Mouse (Mus musculus): ENCODE measurements around the gene Cldn11. TPM values are rescaled to one million over a fixed set of nuclear protein-coding genes. Genes with fewer than 3 reads are reported as not detected.
"Not testable (repeated sequence)": the region's sequence is repeated elsewhere in the genome, so short reads cannot be mapped to it uniquely, and the experiment has no call there.

Cldn11 gene
- polyA plus RNA-seq, 1 experiment from 2014 or later, result 7.7 TPM

- Histone ChIP-seq H3K9me3 (ENCODE audit: control insufficient read depth, low read length) (no peaks in the 10 kb centered on the region), H3K27me3 (ENCODE audit: control insufficient read depth, insufficient read depth, low read length) (no peaks in the 10 kb centered on the region), H3K4me1 (replicated peaks; ENCODE audit: control insufficient read depth, insufficient read depth, low read length) (no peaks in the 10 kb centered on the region), H3K27ac (ENCODE audit: low read depth, low read length) (no peak overlapping the region), H3K4me2 (replicated peaks; ENCODE audit: low read depth, low read length) (no peak overlapping the region), H3K4me3 (ENCODE audit: low read depth, low read length) (no peak overlapping the region), H3K36me3 (ENCODE audit: control insufficient read depth, insufficient read depth, low read length) (no peaks in the 10 kb centered on the region), H3K9ac (ENCODE audit: low read depth, low read length) (no peak overlapping the region)
- ATAC-seq (ENCODE audit: low FRiP score) (no peak), DNase-seq (ENCODE audit: low spot score) (no peak)
- WGBS, result 88% methylated on average over 3 of the region's 3 CpGs
Observed at GRCm38 (mm10) chr3:31126848-31127247, 22.9 kb upstream of the Cldn11 start.

GRCm38 (mm10) chr3:31129766-31130165, 20.0 kb upstream of the Cldn11 start:
- 54% methylated on average over 4 of the region's 4 CpGs for WGBS
- Histone ChIP-seq H3K9ac (ENCODE audit: low read depth, low read length) (no peak overlapping the region), H3K27ac (ENCODE audit: low read depth, low read length) (no peak overlapping the region), H3K4me3 (ENCODE audit: low read depth, low read length) (no peak overlapping the region), H3K4me1 (replicated peaks; ENCODE audit: control insufficient read depth, insufficient read depth, low read length) (no peaks in the 10 kb centered on the region), H3K9me3 (ENCODE audit: control insufficient read depth, low read length) (no peaks in the 10 kb centered on the region), H3K27me3 (ENCODE audit: control insufficient read depth, insufficient read depth, low read length) (no peaks in the 10 kb centered on the region), H3K4me2 (replicated peaks; ENCODE audit: low read depth, low read length) (no peak overlapping the region), H3K36me3 (ENCODE audit: control insufficient read depth, insufficient read depth, low read length) (no peaks in the 10 kb centered on the region)
- ATAC-seq (ENCODE audit: low FRiP score) (no peak), DNase-seq (ENCODE audit: low spot score) (no peak)

GRCm38 (mm10) chr3:31133664-31134063, 16.1 kb upstream of the Cldn11 start:
- 68% methylated on average over 5 of the region's 5 CpGs for WGBS
- DNase-seq (ENCODE audit: low spot score) (no peak), ATAC-seq (ENCODE audit: low FRiP score) (no peak)
- Histone ChIP-seq H3K27me3 (ENCODE audit: control insufficient read depth, insufficient read depth, low read length) (no peaks in the 10 kb centered on the region), H3K4me3 (ENCODE audit: low read depth, low read length) (no peak overlapping the region), H3K9ac (ENCODE audit: low read depth, low read length) (no peak overlapping the region), H3K4me2 (replicated peaks; ENCODE audit: low read depth, low read length) (no peak overlapping the region), H3K36me3 (ENCODE audit: control insufficient read depth, insufficient read depth, low read length) (no peaks in the 10 kb centered on the region), H3K9me3 (ENCODE audit: control insufficient read depth, low read length) (no peaks in the 10 kb centered on the region), H3K4me1 (replicated peaks; ENCODE audit: control insufficient read depth, insufficient read depth, low read length) (no peaks in the 10 kb centered on the region), H3K27ac (ENCODE audit: low read depth, low read length) (no peak overlapping the region)

GRCm38 (mm10) chr3:31134246-31134645, 15.5 kb upstream of the Cldn11 start:
- Histone ChIP-seq H3K4me3 (ENCODE audit: low read depth, low read length) (no peak overlapping the region), H3K27me3 (ENCODE audit: control insufficient read depth, insufficient read depth, low read length) (no peaks in the 10 kb centered on the region), H3K4me2 (replicated peaks; ENCODE audit: low read depth, low read length) (no peak overlapping the region), H3K27ac (ENCODE audit: low read depth, low read length) (no peak overlapping the region), H3K9ac (ENCODE audit: low read depth, low read length) (no peak overlapping the region), H3K9me3 (ENCODE audit: control insufficient read depth, low read length) (no peaks in the 10 kb centered on the region), H3K4me1 (replicated peaks; ENCODE audit: control insufficient read depth, insufficient read depth, low read length) (no peaks in the 10 kb centered on the region), H3K36me3 (ENCODE audit: control insufficient read depth, insufficient read depth, low read length) (no peaks in the 10 kb centered on the region)
- WGBS, result 82% methylated on average over 8 of the region's 8 CpGs
- ATAC-seq (ENCODE audit: low FRiP score) (no peak), DNase-seq (ENCODE audit: low spot score) (no peak)

GRCm38 (mm10) chr3:31134696-31135095, 15.0 kb upstream of the Cldn11 start:
- no peak for DNase-seq (ENCODE audit: low spot score)
- WGBS, result 78% methylated on average over 7 of the region's 7 CpGs
- Histone ChIP-seq H3K9ac (ENCODE audit: low read depth, low read length) (no peak overlapping the region), H3K36me3 (ENCODE audit: control insufficient read depth, insufficient read depth, low read length) (no peaks in the 10 kb centered on the region), H3K9me3 (ENCODE audit: control insufficient read depth, low read length) (no peaks in the 10 kb centered on the region), H3K4me3 (ENCODE audit: low read depth, low read length) (no peak overlapping the region), H3K27ac (ENCODE audit: low read depth, low read length) (no peak overlapping the region), H3K4me2 (replicated peaks; ENCODE audit: low read depth, low read length) (no peak overlapping the region), H3K27me3 (ENCODE audit: control insufficient read depth, insufficient read depth, low read length) (no peaks in the 10 kb centered on the region), H3K4me1 (replicated peaks; ENCODE audit: control insufficient read depth, insufficient read depth, low read length) (no peaks in the 10 kb centered on the region)
- ATAC-seq (ENCODE audit: low FRiP score), result no peak

- ATAC-seq (ENCODE audit: low FRiP score); DNase-seq (ENCODE audit: low spot score); H3K27me3 ChIP-seq (ENCODE audit: control insufficient read depth, insufficient read depth, low read length); H3K4me3 ChIP-seq (ENCODE audit: low read depth, low read length); H3K27ac ChIP-seq (ENCODE audit: low read depth, low read length); H3K36me3 ChIP-seq (ENCODE audit: control insufficient read depth, insufficient read depth, low read length); H3K4me1 ChIP-seq (replicated peaks; ENCODE audit: control insufficient read depth, insufficient read depth, low read length); H3K9ac ChIP-seq (ENCODE audit: low read depth, low read length); H3K9me3 ChIP-seq (ENCODE audit: control insufficient read depth, low read length); H3K4me2 ChIP-seq (replicated peaks; ENCODE audit: low read depth, low read length): not testable (repeated sequence)
- WGBS, result 73% methylated on average over 4 of the region's 4 CpGs
Observed at GRCm38 (mm10) chr3:31136591-31136990, 13.1 kb upstream of the Cldn11 start.

GRCm38 (mm10) chr3:31138454-31139424, 11.0 kb upstream of the Cldn11 start:
- Histone ChIP-seq H3K4me1 (replicated peaks; ENCODE audit: control insufficient read depth, insufficient read depth, low read length) (no peaks in the 10 kb centered on the region), H3K4me2 (replicated peaks; ENCODE audit: low read depth, low read length) (no peak overlapping the region), H3K9me3 (ENCODE audit: control insufficient read depth, low read length) (no peaks in the 10 kb centered on the region), H3K4me3 (ENCODE audit: low read depth, low read length) (no peak overlapping the region), H3K27me3 (ENCODE audit: control insufficient read depth, insufficient read depth, low read length) (no peaks in the 10 kb centered on the region), H3K36me3 (ENCODE audit: control insufficient read depth, insufficient read depth, low read length) (no peaks in the 10 kb centered on the region), H3K27ac (ENCODE audit: low read depth, low read length) (no peak overlapping the region), H3K9ac (ENCODE audit: low read depth, low read length) (no peak overlapping the region)
- DNase-seq (ENCODE audit: low spot score), result peak; percentile 89
- 61% methylated on average over 13 of the region's 13 CpGs for WGBS
- no peak for ATAC-seq (ENCODE audit: low FRiP score)

- Histone ChIP-seq H3K9me3 (ENCODE audit: control insufficient read depth, low read length) (no peaks in the 10 kb centered on the region), H3K4me1 (replicated peaks; ENCODE audit: control insufficient read depth, insufficient read depth, low read length) (no peaks in the 10 kb centered on the region), H3K27me3 (ENCODE audit: control insufficient read depth, insufficient read depth, low read length) (no peaks in the 10 kb centered on the region), H3K4me2 (replicated peaks; ENCODE audit: low read depth, low read length) (no peak overlapping the region), H3K4me3 (ENCODE audit: low read depth, low read length) (no peak overlapping the region), H3K9ac (ENCODE audit: low read depth, low read length) (no peak overlapping the region), H3K27ac (ENCODE audit: low read depth, low read length) (no peak overlapping the region), H3K36me3 (ENCODE audit: control insufficient read depth, insufficient read depth, low read length) (no peaks in the 10 kb centered on the region)
- 85% methylated on average over 4 of the region's 4 CpGs for WGBS
- ATAC-seq (ENCODE audit: low FRiP score) (no peak), DNase-seq (ENCODE audit: low spot score) (no peak)
Observed at GRCm38 (mm10) chr3:31141621-31142020, 8.1 kb upstream of the Cldn11 start.

GRCm38 (mm10) chr3:31145222-31145621, 4.5 kb upstream of the Cldn11 start:
- not testable (repeated sequence) for H3K4me1 ChIP-seq (replicated peaks; ENCODE audit: control insufficient read depth, insufficient read depth, low read length); H3K27ac ChIP-seq (ENCODE audit: low read depth, low read length); H3K4me2 ChIP-seq (replicated peaks; ENCODE audit: low read depth, low read length); H3K4me3 ChIP-seq (ENCODE audit: low read depth, low read length); H3K27me3 ChIP-seq (ENCODE audit: control insufficient read depth, insufficient read depth, low read length); H3K36me3 ChIP-seq (ENCODE audit: control insufficient read depth, insufficient read depth, low read length); DNase-seq (ENCODE audit: low spot score); H3K9me3 ChIP-seq (ENCODE audit: control insufficient read depth, low read length); H3K9ac ChIP-seq (ENCODE audit: low read depth, low read length); ATAC-seq (ENCODE audit: low FRiP score)
- WGBS, result 87% methylated on average over 11 of the region's 11 CpGs

All from hindbrain, embryonic 11.5 days (tissue).